Mouse (Mus musculus): ENCODE data around the gene Dclk2. TPM values are rescaled to one million over a fixed set of nuclear protein-coding genes. Genes with fewer than 3 reads are reported as not detected.

The Dclk2 gene
- polyA plus RNA-seq (2015; fragmentation: Nextera tagmentation; extraction: Ambion mirVana): 4.6 and 4.9 TPM in 2 replicates

- no peak within 1 kb of the TSS for H3K27ac ChIP-seq (ENCODE audit: low read length)
- no peaks in the 10 kb centered on the region for H3K36me3 ChIP-seq (ENCODE audit: control insufficient read depth, insufficient read depth, low read length)
- peak within 1 kb of the TSS; percentile 77 for H3K9ac ChIP-seq (ENCODE audit: low read length)
- peak within 1 kb of the TSS; percentile 81 for H3K4me2 ChIP-seq (ENCODE audit: low read depth, low read length)
- peaks cover 8% of the 10 kb centered on the region; the same call in 1 of the 2 replicates for H3K27me3 ChIP-seq (ENCODE audit: control insufficient read depth, insufficient read depth, low read length)
- no peaks in the 10 kb centered on the region for H3K9me3 ChIP-seq (replicated peaks; ENCODE audit: control insufficient read depth, low read length)
- ATAC-seq (ENCODE audit: insufficient read depth, low FRiP score): peak; percentile 86
- H3K4me3 ChIP-seq (replicated peaks; ENCODE audit: low read length): peak within 1 kb of the TSS; percentile 64
- H3K4me1 ChIP-seq (ENCODE audit: control insufficient read depth, insufficient read depth, low read length): no peaks in the 10 kb centered on the region
- under 1% methylated on average over 77 of the region's 91 CpGs for WGBS
Observed at GRCm38 (mm10) chr3:86920343-86921083, at the start of gene Dclk2. Gene Dclk2, minus strand, starts transcription at chr3:86920852.

GRCm38 (mm10) chr3:86962665-86963435 lies 42.2 kb upstream of the Dclk2 start:
- WGBS: 81% methylated on average over 17 of the region's 17 CpGs
- Histone ChIP-seq H3K4me2 (ENCODE audit: low read depth, low read length) (no peak overlapping the region), H3K9ac (ENCODE audit: low read length) (no peak overlapping the region), H3K27ac (ENCODE audit: low read length) (no peak overlapping the region), H3K27me3 (ENCODE audit: control insufficient read depth, insufficient read depth, low read length) (no peaks in the 10 kb centered on the region), H3K36me3 (ENCODE audit: control insufficient read depth, insufficient read depth, low read length) (no peaks in the 10 kb centered on the region), H3K4me3 (replicated peaks; ENCODE audit: low read length) (no peak overlapping the region), H3K4me1 (ENCODE audit: control insufficient read depth, insufficient read depth, low read length) (no peaks in the 10 kb centered on the region), H3K9me3 (replicated peaks; ENCODE audit: control insufficient read depth, low read length) (no peaks in the 10 kb centered on the region)
- no peak for ATAC-seq (ENCODE audit: insufficient read depth, low FRiP score)

GRCm38 (mm10) chr3:86961395-86961669 lies 40.7 kb upstream of the Dclk2 start:
- H3K9ac ChIP-seq (ENCODE audit: low read length): no peak overlapping the region
- 90% methylated on average over 2 of the region's 2 CpGs for WGBS
- no peak overlapping the region for H3K4me3 ChIP-seq (replicated peaks; ENCODE audit: low read length)
- H3K9me3 ChIP-seq (replicated peaks; ENCODE audit: control insufficient read depth, low read length): no peaks in the 10 kb centered on the region
- H3K36me3 ChIP-seq (ENCODE audit: control insufficient read depth, insufficient read depth, low read length): no peaks in the 10 kb centered on the region
- no peak overlapping the region for H3K27ac ChIP-seq (ENCODE audit: low read length)
- H3K4me2 ChIP-seq (ENCODE audit: low read depth, low read length): no peak overlapping the region
- H3K4me1 ChIP-seq (ENCODE audit: control insufficient read depth, insufficient read depth, low read length): no peaks in the 10 kb centered on the region
- no peak for ATAC-seq (ENCODE audit: insufficient read depth, low FRiP score)
- no peaks in the 10 kb centered on the region for H3K27me3 ChIP-seq (ENCODE audit: control insufficient read depth, insufficient read depth, low read length)

DNA sequence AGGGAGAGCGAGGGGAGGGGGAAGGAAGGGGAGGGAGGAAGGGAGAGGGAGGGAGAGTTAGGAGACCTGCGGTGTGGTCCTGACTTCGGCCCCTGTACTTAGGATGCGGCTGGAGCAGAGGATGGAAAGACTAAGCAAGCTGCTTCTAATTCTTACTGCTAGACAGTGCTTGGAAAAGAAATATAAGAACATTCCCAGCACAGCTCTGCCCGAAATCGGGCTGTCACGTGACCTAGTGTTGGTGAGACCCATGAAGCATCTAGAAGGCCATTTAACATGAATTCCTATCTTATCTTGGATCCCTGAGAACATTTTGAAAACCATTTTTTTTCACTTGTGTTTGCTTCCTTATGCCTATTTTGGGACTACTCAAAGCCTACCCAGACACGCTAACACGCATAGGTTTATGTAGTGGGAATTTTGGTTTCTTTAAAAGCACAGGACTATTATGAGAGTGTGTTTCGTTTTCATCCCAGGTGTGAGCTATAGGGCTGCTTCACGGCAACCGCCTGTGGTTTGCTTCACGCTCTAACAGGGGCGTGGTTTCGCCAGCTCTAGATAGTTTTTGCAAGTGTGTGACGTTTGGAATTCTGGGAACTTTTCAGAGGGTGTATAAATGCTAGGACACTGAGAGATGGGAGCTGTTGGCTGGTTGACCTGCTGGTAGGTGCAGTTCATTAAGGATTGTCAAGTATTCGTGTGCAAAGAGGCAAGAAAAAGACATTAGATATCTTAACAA lies 40.2 kb upstream of the Dclk2 start:
- no peaks in the 10 kb centered on the region for H3K27me3 ChIP-seq (ENCODE audit: control insufficient read depth, insufficient read depth, low read length)
- H3K4me3 ChIP-seq (replicated peaks; ENCODE audit: low read length): no peak overlapping the region
- 81% methylated on average over 17 of the region's 17 CpGs for WGBS
- ATAC-seq (ENCODE audit: insufficient read depth, low FRiP score): no peak
- no peak overlapping the region for H3K27ac ChIP-seq (ENCODE audit: low read length)
- H3K9me3 ChIP-seq (replicated peaks; ENCODE audit: control insufficient read depth, low read length): no peaks in the 10 kb centered on the region
- no peak overlapping the region for H3K4me2 ChIP-seq (ENCODE audit: low read depth, low read length)
- H3K9ac ChIP-seq (ENCODE audit: low read length): no peak overlapping the region
- H3K4me1 ChIP-seq (ENCODE audit: control insufficient read depth, insufficient read depth, low read length): no peaks in the 10 kb centered on the region
- no peaks in the 10 kb centered on the region for H3K36me3 ChIP-seq (ENCODE audit: control insufficient read depth, insufficient read depth, low read length)

- WGBS: 88% methylated on average over 7 of the region's 7 CpGs
- Histone ChIP-seq H3K4me1 (ENCODE audit: control insufficient read depth, insufficient read depth, low read length) (no peaks in the 10 kb centered on the region), H3K27ac (ENCODE audit: low read length) (no peak overlapping the region), H3K36me3 (ENCODE audit: control insufficient read depth, insufficient read depth, low read length) (no peaks in the 10 kb centered on the region), H3K9me3 (replicated peaks; ENCODE audit: control insufficient read depth, low read length) (no peaks in the 10 kb centered on the region), H3K4me2 (ENCODE audit: low read depth, low read length) (no peak overlapping the region), H3K27me3 (ENCODE audit: control insufficient read depth, insufficient read depth, low read length) (no peaks in the 10 kb centered on the region), H3K4me3 (replicated peaks; ENCODE audit: low read length) (no peak overlapping the region), H3K9ac (ENCODE audit: low read length) (no peak overlapping the region)
- ATAC-seq (ENCODE audit: insufficient read depth, low FRiP score): no peak
Observed at GRCm38 (mm10) chr3:86959088-86959487, 38.4 kb upstream of the Dclk2 start.

GRCm38 (mm10) chr3:86955376-86955775 lies 34.7 kb upstream of the Dclk2 start:
- ATAC-seq (ENCODE audit: insufficient read depth, low FRiP score): no peak
- Histone ChIP-seq H3K9me3 (replicated peaks; ENCODE audit: control insufficient read depth, low read length) (no peaks in the 10 kb centered on the region), H3K4me1 (ENCODE audit: control insufficient read depth, insufficient read depth, low read length) (no peaks in the 10 kb centered on the region), H3K36me3 (ENCODE audit: control insufficient read depth, insufficient read depth, low read length) (no peaks in the 10 kb centered on the region), H3K4me2 (ENCODE audit: low read depth, low read length) (no peak overlapping the region), H3K27me3 (ENCODE audit: control insufficient read depth, insufficient read depth, low read length) (no peaks in the 10 kb centered on the region), H3K27ac (ENCODE audit: low read length) (no peak overlapping the region), H3K9ac (ENCODE audit: low read length) (no peak overlapping the region), H3K4me3 (replicated peaks; ENCODE audit: low read length) (no peak overlapping the region)
- WGBS: 16% methylated on average over 4 of the region's 4 CpGs

DNA sequence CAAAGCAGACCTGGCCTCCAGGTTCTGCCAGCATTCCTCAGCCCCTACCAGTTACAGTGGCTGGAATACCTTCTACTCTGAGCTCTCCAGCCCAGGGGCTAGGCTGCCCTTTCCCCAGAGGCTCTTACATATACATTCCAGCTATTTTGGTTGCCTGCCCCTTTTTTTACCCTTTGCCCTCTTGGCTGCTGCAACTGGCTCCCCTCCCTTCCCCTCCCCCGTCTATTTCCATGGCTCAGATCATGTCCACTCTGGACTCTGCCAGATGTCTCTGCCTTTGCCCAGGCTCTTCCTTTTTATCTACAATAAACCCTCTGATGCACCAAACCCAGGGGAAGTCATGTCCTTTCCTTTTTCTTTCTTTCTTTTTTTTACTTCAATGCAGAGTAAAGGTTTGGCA lies 33.9 kb upstream of the Dclk2 start:
- no peak overlapping the region for H3K9ac ChIP-seq (ENCODE audit: low read length)
- H3K4me3 ChIP-seq (replicated peaks; ENCODE audit: low read length): no peak overlapping the region
- 54% methylated on average over 1 of the region's 1 CpGs for WGBS
- ATAC-seq (ENCODE audit: insufficient read depth, low FRiP score): no peak
- H3K27ac ChIP-seq (ENCODE audit: low read length): no peak overlapping the region
- no peaks in the 10 kb centered on the region for H3K27me3 ChIP-seq (ENCODE audit: control insufficient read depth, insufficient read depth, low read length)
- H3K4me1 ChIP-seq (ENCODE audit: control insufficient read depth, insufficient read depth, low read length): no peaks in the 10 kb centered on the region
- no peaks in the 10 kb centered on the region for H3K36me3 ChIP-seq (ENCODE audit: control insufficient read depth, insufficient read depth, low read length)
- H3K9me3 ChIP-seq (replicated peaks; ENCODE audit: control insufficient read depth, low read length): no peaks in the 10 kb centered on the region
- no peak overlapping the region for H3K4me2 ChIP-seq (ENCODE audit: low read depth, low read length)

GRCm38 (mm10) chr3:86953819-86954218 lies 33.2 kb upstream of the Dclk2 start:
- ATAC-seq (ENCODE audit: insufficient read depth, low FRiP score): no peak
- Histone ChIP-seq H3K4me1 (ENCODE audit: control insufficient read depth, insufficient read depth, low read length) (no peaks in the 10 kb centered on the region), H3K9ac (ENCODE audit: low read length) (no peak overlapping the region), H3K36me3 (ENCODE audit: control insufficient read depth, insufficient read depth, low read length) (no peaks in the 10 kb centered on the region), H3K4me2 (ENCODE audit: low read depth, low read length) (no peak overlapping the region), H3K4me3 (replicated peaks; ENCODE audit: low read length) (no peak overlapping the region), H3K27ac (ENCODE audit: low read length) (no peak overlapping the region), H3K9me3 (replicated peaks; ENCODE audit: control insufficient read depth, low read length) (no peaks in the 10 kb centered on the region), H3K27me3 (ENCODE audit: control insufficient read depth, insufficient read depth, low read length) (no peaks in the 10 kb centered on the region)
- 87% methylated on average over 4 of the region's 4 CpGs for WGBS

GRCm38 (mm10) chr3:86950652-86951051 lies 30.0 kb upstream of the Dclk2 start:
- Histone ChIP-seq H3K4me3 (replicated peaks; ENCODE audit: low read length) (no peak overlapping the region), H3K4me2 (ENCODE audit: low read depth, low read length) (no peak overlapping the region), H3K36me3 (ENCODE audit: control insufficient read depth, insufficient read depth, low read length) (no peaks in the 10 kb centered on the region), H3K27me3 (ENCODE audit: control insufficient read depth, insufficient read depth, low read length) (no peaks in the 10 kb centered on the region), H3K9ac (ENCODE audit: low read length) (no peak overlapping the region), H3K27ac (ENCODE audit: low read length) (no peak overlapping the region), H3K4me1 (ENCODE audit: control insufficient read depth, insufficient read depth, low read length) (no peaks in the 10 kb centered on the region), H3K9me3 (replicated peaks; ENCODE audit: control insufficient read depth, low read length) (no peaks in the 10 kb centered on the region)
- no peak for ATAC-seq (ENCODE audit: insufficient read depth, low FRiP score)
- WGBS: 26% methylated on average over 2 of the region's 2 CpGs

All from stomach, embryonic 16.5 days (tissue).